Mouse (Mus musculus): Measurements from ENCODE around the gene Poldip2.

DNA sequence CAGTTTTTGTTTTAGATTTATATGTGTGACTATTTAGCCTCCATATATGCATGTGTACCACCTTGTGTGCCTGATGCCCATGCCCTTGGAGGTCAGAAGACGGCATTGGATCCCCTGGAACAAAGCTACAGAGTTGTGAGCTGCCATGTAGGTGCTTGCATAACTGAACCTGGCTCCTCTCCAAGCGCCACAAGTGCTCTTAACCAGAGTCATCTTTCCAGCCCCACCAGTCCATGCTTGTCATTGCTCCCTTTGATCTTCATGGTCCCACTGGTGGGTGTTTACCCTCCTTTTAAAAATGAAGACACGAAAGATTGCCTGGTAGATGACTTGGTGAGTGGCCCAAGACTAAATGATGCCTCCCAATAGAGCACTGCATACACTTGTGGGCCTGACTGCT is 28.4 kb downstream of the Poldip2 start:
- TF ChIP-seq CTCF (IDR thresholded peaks at IDR 0.05; ENCODE audit: control insufficient read depth, insufficient read depth, insufficient replicate concordance, low read depth, low read length) (no peak), POLR2A (IDR thresholded peaks at IDR 0.05; ENCODE audit: control insufficient read depth, low read depth, low read length) (no peak)
